Mouse (Mus musculus) hindbrain, embryonic 11.5 days (tissue): Measurements from ENCODE around the gene Fgfr2. TPM values are rescaled to one million over a fixed set of nuclear protein-coding genes. Genes with fewer than 3 reads are reported as not detected.

Source experiments
- ATAC-seq: fragments of 200-750 bp; cut with Nextera tagmentation; 2 replicates; pipeline ENCODE4 v1.8.0; 2017; ENCODE audit warnings: mild to moderate bottlenecking, moderate TSS enrichment, moderate library complexity; ENCODE audit not compliant: low FRiP score
- DNase-seq: peaks from one replicate; pipeline ENCODE4 v3.0.0-alpha.2; 2015; ENCODE audit warnings: low spot score
- H3K27ac ChIP-seq: fragments of 300-500 bp; sonication (generic); 2 replicates; pipeline ENCODE4 v1.5.1; 2014; ENCODE audit warnings: mild to moderate bottlenecking, low read depth, low read length
- H3K27me3 ChIP-seq: fragments of 300-500 bp; sonication (generic); 2 replicates; pipeline ENCODE4 v1.6.1; 2014; ENCODE audit warnings: mild to moderate bottlenecking, low read length, moderate library complexity, mixed read lengths; ENCODE audit not compliant: control insufficient read depth, insufficient read depth
- H3K36me3 ChIP-seq: fragments of 300-500 bp; sonication (generic); 2 replicates; pipeline ENCODE4 v1.6.1; 2014; ENCODE audit warnings: mild to moderate bottlenecking, low read length, moderate library complexity, mixed read lengths; ENCODE audit not compliant: control insufficient read depth, insufficient read depth
- H3K4me1 ChIP-seq: fragments of 300-500 bp; sonication (generic); replicated peaks from 2 replicates; pipeline ENCODE4 v1.6.1; 2014; ENCODE audit warnings: low read length, mixed read lengths; ENCODE audit not compliant: control insufficient read depth, insufficient read depth
- H3K4me2 ChIP-seq: fragments of 300-500 bp; sonication (generic); replicated peaks from 2 replicates; pipeline ENCODE4 v1.6.1; 2014; ENCODE audit warnings: mild to moderate bottlenecking, low read depth, low read length
- H3K4me3 ChIP-seq: fragments of 300-500 bp; sonication (generic); 2 replicates; pipeline ENCODE4 v1.5.1; 2014; ENCODE audit warnings: low read depth, low read length
- H3K9ac ChIP-seq: fragments of 300-500 bp; sonication (generic); 2 replicates; pipeline ENCODE4 v1.6.1; 2014; ENCODE audit warnings: low read depth, low read length
- H3K9me3 ChIP-seq: fragments of 300-500 bp; sonication (generic); 2 replicates; pipeline ENCODE4 v1.6.1; 2016; ENCODE audit warnings: low read length; ENCODE audit not compliant: control insufficient read depth
- WGBS: fragments of 180-500 bp; shearing (Covaris S2); extraction: QIAGEN DNeasy Blood & Tissue Kit; methylation state at CpG from one replicate; pipeline ENCODE4 v1.1.7; 2014; 5-methylcytosine and 5-hydroxymethylcytosine counted together
- polyA plus RNA-seq: library from polyadenylated mRNA; unstranded; fragments of >200 nt; fragmentation: Nextera tagmentation; extraction: Ambion mirVana; gene quantifications from 2 replicates; pipeline ENCODE4 v1.2.1, GENCODE M21; 2014

Gene Fgfr2
- polyA plus RNA-seq, 1 experiment from 2014 or later = 71.3 TPM

DNA sequence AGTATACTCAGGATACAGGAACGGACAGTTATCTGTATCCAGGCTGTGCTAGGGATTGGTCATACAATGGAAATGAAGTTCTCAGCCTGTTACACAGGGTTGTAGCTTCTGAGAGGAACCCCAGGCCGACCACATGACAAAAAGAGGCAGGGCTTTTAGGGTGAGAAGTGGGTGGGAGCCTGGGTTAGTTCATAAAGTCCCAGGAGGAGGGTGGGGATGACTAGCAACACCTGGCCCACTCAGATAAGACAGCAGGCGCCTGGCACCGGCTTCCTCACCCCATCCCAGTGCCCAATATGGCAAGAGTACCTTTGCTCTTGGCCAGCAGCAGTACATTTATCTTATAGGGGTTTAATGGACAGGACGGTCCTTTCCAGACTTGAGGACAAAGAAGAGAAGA, 350.7 kb downstream of the Fgfr2 start:
- 87% methylated on average over 5 of the region's 5 CpGs for WGBS
- Histone ChIP-seq H3K9me3 (no peaks in the 10 kb centered on the region), H3K9ac (no peak overlapping the region), H3K4me1 (no peaks in the 10 kb centered on the region), H3K4me3 (no peak overlapping the region), H3K36me3 (no peaks in the 10 kb centered on the region), H3K4me2 (no peak overlapping the region), H3K27ac (no peak overlapping the region), H3K27me3 (no peaks in the 10 kb centered on the region)
- ATAC-seq = no peak
- DNase-seq = no peak

DNA sequence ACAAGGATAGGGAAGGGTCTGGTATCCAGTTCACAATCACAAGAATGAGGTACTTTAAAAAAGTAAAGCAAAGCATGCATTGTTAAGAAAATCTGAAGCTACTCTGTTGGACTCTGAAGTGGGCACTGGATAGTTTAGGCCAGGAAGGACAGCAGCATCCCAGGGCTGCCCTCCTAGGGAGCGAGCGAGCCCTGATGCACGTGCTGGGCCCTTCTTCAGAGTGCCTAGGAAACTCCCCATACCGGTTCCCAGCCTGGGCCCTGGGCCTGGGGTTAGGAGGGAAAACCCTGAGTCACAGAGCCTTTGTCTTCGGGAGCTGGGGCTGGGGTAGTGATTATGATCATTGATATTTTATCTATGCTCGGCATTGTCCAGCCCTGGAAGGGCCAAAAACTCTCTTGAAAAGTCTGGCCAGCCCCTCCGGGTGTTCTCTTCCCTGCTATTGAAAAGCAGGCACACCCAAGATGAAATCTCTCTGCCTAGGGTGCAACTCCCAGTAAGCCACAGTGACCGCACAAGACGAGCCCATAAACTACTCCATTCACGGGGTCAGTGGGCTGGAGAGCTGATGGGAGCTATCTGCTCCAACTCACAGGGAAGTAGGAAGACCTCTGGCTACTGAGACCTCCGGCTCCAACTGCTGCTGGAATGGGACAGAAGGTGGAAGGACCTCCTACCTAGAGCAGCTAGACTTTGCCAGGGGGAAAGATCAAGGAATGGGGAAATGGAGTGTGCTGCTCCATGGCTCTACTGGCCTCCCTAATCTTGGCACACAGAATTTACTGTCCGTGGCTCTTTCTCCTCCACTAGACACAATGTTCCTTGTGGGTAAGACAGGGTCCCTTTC, 354.4 kb downstream of the Fgfr2 start:
- H3K4me3 ChIP-seq = no peak overlapping the region
- H3K4me1 ChIP-seq = no peaks in the 10 kb centered on the region
- DNase-seq (no peak), ATAC-seq (no peak)
- no peaks in the 10 kb centered on the region for H3K9me3 ChIP-seq
- no peaks in the 10 kb centered on the region for H3K27me3 ChIP-seq
- WGBS = 85% methylated on average over 12 of the region's 12 CpGs
- H3K9ac ChIP-seq = no peak overlapping the region
- no peaks in the 10 kb centered on the region for H3K36me3 ChIP-seq
- no peak overlapping the region for H3K4me2 ChIP-seq
- H3K27ac ChIP-seq = no peak overlapping the region

DNA sequence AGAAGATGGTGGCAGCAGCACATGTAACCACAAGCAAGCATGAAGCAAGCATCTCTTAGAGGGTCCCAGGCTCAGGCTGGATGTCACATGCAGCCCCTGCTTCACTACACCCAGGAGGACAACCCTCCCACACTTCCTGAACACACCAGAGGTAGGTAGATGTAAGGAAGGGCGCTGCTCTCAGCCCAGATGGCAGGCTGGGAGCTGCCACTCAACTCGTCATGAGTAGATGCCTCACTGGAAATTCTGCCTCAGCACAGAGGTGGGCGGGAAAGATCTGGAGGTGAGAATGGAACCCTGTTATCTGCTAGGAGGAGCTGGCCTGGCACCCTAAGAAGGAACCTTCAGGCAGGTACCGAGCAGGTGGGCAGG, 355.2 kb downstream of the Fgfr2 start:
- Histone ChIP-seq H3K4me1 (no peaks in the 10 kb centered on the region), H3K27ac (no peak overlapping the region), H3K4me3 (no peak overlapping the region), H3K27me3 (no peaks in the 10 kb centered on the region), H3K9me3 (no peaks in the 10 kb centered on the region), H3K36me3 (no peaks in the 10 kb centered on the region), H3K4me2 (no peak overlapping the region), H3K9ac (no peak overlapping the region)
- DNase-seq (no peak), ATAC-seq (no peak)
- WGBS = 92% methylated on average over 4 of the region's 4 CpGs

DNA sequence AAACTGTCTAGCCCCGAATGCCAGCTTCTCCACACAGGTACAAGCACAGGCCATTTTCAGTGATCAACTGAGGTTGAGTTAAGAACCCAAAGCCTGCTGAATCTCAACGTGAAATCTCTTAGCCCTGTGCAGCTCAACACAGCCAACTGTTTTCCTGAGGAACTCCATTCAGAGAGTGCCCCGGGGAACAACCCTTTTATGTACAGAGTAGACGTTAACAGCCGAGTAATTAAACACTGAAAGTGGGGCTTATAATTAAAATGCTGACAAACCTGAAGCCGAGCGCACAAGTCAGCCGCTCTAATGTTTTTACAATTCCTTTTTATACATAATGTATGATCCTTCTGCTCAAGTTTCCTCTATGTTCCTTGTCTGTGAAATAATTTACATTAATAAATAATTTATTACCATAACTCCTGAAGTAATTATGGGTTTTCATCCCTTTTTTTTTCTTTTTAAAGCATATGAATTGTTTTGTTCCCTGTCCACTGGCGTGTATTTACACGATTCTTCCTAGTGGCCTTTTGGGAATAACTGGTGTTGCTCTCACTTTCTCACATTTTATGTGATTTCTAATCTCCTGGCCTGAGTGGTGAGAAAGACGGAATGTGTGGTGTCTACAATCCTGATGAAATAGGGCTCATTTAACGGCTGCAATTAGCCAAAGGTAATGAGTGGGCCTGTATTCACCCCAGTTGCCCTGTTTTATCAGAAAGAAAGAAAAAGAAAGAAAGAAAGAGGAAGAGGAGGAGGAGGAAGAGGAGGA, 355.7 kb downstream of the Fgfr2 start:
- ATAC-seq = no peak
- H3K4me2 ChIP-seq = no peak overlapping the region

DNA sequence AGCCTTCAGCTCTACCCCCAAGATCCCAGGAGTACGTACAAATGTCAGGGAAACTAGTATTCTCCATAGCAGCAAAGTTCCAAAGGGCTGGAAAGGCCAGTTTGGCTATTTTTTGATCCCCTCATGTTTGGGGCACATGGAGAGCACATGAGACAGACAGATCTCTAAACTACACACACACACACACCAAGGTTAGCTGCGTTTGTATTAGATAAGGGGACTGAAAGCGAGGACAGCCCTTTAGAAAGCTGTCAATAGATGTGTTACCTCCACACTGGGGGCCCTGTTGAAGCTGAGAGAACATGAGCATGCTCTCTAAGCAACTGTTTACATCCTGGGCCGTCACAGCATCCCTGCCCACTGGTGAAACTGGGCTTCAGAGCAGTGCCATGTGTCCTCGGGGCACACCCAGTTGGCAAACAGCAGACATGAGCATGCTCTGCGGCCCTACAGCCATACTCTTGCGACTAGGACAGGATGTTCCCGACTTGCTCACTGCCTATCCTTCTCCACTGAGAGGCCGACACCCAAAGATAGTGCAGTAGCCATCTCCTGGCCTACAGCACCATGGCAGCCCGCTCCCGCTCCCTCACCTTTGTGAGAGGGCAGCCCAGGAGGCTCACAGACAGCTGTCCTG, 356.8 kb downstream of the Fgfr2 start:
- no peaks in the 10 kb centered on the region for H3K9me3 ChIP-seq
- H3K4me3 ChIP-seq = no peak overlapping the region
- DNase-seq = no peak
- no peaks in the 10 kb centered on the region for H3K27me3 ChIP-seq
- 90% methylated on average over 11 of the region's 11 CpGs for WGBS
- ATAC-seq = no peak
- no peaks in the 10 kb centered on the region for H3K36me3 ChIP-seq
- H3K27ac ChIP-seq = no peak overlapping the region; the same call in 1 of the 2 replicates
- no peaks in the 10 kb centered on the region for H3K4me1 ChIP-seq
- no peak overlapping the region for H3K9ac ChIP-seq
- no peak overlapping the region for H3K4me2 ChIP-seq

More for the DNA sequence above, 355.7 kb downstream of the Fgfr2 start:
- no peaks in the 10 kb centered on the region for H3K36me3 ChIP-seq
- no peaks in the 10 kb centered on the region for H3K27me3 ChIP-seq
- 59% methylated on average over 12 of the region's 12 CpGs for WGBS
- no peaks in the 10 kb centered on the region for H3K4me1 ChIP-seq
- no peak overlapping the region for H3K27ac ChIP-seq
- DNase-seq = no peak
- H3K9ac ChIP-seq = no peak overlapping the region
- no peak overlapping the region for H3K4me3 ChIP-seq
- no peaks in the 10 kb centered on the region for H3K9me3 ChIP-seq

DNA sequence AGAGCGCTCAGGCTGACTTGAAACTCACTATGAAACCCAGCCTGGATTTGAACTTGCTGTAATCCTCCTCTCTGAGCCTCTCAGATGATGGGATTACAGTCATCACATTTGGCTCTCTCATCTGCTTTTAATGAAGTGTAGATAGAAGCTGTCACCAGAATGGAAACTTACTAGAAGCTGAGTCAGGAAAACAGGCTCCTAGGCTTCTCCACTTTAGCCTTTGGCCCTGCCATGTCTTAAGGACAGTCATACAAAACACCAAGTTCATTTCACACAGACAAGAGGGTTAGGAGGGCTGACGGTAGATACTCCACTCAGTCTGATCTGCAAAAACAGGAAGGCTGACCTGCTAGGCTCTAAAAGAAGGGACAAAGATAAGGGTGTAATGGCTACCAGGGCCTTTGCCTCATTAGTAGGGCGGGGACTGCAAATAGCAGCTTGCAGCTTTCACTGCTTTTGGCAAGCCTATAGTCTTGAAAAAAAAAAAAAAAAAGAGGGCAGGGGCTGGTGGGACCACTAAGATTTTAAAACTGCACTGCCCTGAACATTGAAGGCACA, 357.4 kb downstream of the Fgfr2 start:
- H3K4me1 ChIP-seq = no peaks in the 10 kb centered on the region
- WGBS = 86% methylated on average over 3 of the region's 3 CpGs
- no peaks in the 10 kb centered on the region for H3K9me3 ChIP-seq
- H3K36me3 ChIP-seq = no peaks in the 10 kb centered on the region
- DNase-seq (no peak), ATAC-seq (no peak)
- H3K27ac ChIP-seq = no peak overlapping the region
- no peak overlapping the region for H3K4me2 ChIP-seq
- no peaks in the 10 kb centered on the region for H3K27me3 ChIP-seq
- no peak overlapping the region for H3K9ac ChIP-seq
- H3K4me3 ChIP-seq = no peak overlapping the region

DNA sequence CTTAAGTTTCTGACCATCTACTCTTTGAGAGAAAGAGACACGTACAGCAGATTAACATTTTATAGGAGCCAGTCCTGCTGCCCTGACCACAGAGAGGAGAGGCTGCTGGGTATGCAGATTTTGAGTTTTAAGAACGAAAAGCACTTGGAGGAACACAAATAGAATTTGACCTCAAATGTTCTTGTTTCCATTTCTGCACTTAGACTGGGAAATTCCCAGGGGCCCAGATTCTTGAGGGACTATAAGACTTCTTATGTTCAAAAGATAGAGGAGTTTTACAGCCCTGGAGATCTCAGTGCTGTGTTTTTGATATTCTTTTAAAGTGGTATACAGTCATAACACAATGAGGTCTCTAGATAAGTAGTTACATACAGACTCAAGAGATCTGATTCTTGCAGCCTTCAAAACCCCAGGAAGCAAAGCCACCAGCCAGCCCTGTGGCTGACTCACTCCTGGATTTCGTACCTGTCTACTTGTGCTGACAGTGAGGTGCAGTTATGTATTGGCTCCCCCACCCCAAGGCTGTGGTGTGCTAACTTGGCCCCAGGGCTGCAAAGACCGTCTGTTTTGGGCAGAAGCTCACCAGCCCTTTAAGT, 358.2 kb downstream of the Fgfr2 start:
- DNase-seq (no peak), ATAC-seq (no peak)
- Histone ChIP-seq H3K27ac (no peak overlapping the region), H3K4me1 (no peaks in the 10 kb centered on the region), H3K36me3 (no peaks in the 10 kb centered on the region), H3K4me3 (no peak overlapping the region), H3K9me3 (no peaks in the 10 kb centered on the region), H3K4me2 (no peak overlapping the region), H3K27me3 (no peaks in the 10 kb centered on the region), H3K9ac (no peak overlapping the region)
- WGBS = 92% methylated on average over 4 of the region's 4 CpGs

DNA sequence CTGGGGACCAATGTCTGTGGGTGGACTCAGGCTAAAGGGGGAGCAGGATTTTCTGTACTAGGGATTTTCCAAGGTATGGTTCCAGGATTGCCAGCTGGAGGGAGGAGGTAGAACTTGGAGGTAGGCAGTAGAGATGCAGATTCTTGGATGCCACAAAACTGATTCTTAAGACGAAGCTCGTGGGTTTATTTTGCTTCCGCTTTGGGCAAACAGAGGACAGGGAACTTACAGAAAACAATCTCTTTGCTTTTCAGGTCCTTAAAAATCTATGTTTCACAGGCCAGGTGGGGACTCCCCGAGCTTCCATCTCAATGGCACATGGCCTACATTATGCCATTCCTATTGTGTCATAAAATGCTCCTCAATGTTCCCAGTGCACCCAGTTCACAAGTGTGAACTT, 358.8 kb downstream of the Fgfr2 start:
- H3K27ac ChIP-seq = no peak overlapping the region
- H3K9me3 ChIP-seq = no peaks in the 10 kb centered on the region
- no peak overlapping the region for H3K4me3 ChIP-seq
- WGBS = 96% methylated on average over 4 of the region's 4 CpGs
- no peak for ATAC-seq
- no peaks in the 10 kb centered on the region for H3K27me3 ChIP-seq
- DNase-seq = no peak
- no peaks in the 10 kb centered on the region for H3K4me1 ChIP-seq
- H3K9ac ChIP-seq = no peak overlapping the region
- no peaks in the 10 kb centered on the region for H3K36me3 ChIP-seq
- H3K4me2 ChIP-seq = no peak overlapping the region
